Mouse (Mus musculus) testis, adult 2 months (tissue): ENCODE data around the gene Mbnl2.

Experiments used
- CTCF ChIP-seq: fragments of 200-500 bp; IDR thresholded peaks from 2 replicates; pipeline ENCODE4 v1.5.1; 2012; ENCODE audit warnings: low read depth, mild to moderate bottlenecking, inconsistent platforms, low read length, moderate library complexity; ENCODE audit not compliant: control insufficient read depth, insufficient read depth, insufficient replicate concordance
- POLR2A ChIP-seq: fragments of 200-500 bp; IDR thresholded peaks from 2 replicates; pipeline ENCODE4 v1.6.1; 2012; ENCODE audit warnings: low read depth, mild to moderate bottlenecking, inconsistent platforms, low read length, moderate library complexity; ENCODE audit not compliant: control insufficient read depth

DNA sequence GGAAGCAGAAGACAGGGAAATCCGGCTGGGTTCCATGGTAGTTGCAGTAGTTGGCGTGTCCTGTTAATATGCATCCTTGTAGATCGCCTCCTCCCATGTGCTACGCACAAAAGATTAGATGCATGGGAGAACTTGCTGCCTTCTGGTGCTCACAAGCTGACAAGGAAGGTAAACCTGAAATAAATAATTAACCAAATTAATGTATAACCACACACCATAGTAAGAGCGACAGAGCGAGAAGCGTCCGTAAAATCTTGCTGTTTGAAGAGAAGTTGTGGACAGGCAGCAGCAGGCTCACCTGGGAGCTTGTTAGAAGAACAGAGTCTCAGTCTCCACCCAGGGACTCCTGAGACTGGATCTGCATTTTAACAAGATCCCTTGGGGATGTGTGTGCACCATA lies 4.4 kb upstream of the Mbnl2 start:
- TF ChIP-seq CTCF (no peak), POLR2A (no peak)
